Mouse (Mus musculus) stomach, embryonic 14.5 days (tissue): ENCODE results near the gene Klf9. TPM values are rescaled to one million over a fixed set of nuclear protein-coding genes. Genes with fewer than 3 reads are reported as not detected.

ENCODE experiments used
- ATAC-seq: fragments of 200-750 bp; cut with Nextera tagmentation; 2 replicates; pipeline ENCODE4 v1.8.0; 2017; ENCODE audit warnings: low read depth, moderate TSS enrichment; ENCODE audit not compliant: insufficient number of reproducible peaks, insufficient read depth, low FRiP score
- H3K27ac ChIP-seq: fragments of 300-500 bp; sonication (generic); 2 replicates; pipeline ENCODE4 v1.5.1; 2014; ENCODE audit warnings: mild to moderate bottlenecking, low read length, moderate library complexity, mixed read lengths
- H3K27me3 ChIP-seq: fragments of 300-500 bp; sonication (generic); 2 replicates; pipeline ENCODE4 v1.6.1; 2014; ENCODE audit warnings: low read length, control low read depth, mixed read lengths; ENCODE audit not compliant: control insufficient read depth, insufficient read depth
- H3K36me3 ChIP-seq: fragments of 300-500 bp; sonication (generic); 2 replicates; pipeline ENCODE4 v1.6.1; 2014; ENCODE audit warnings: mild to moderate bottlenecking, control low read depth, low read length, moderate library complexity, mixed read lengths; ENCODE audit not compliant: control insufficient read depth, insufficient read depth
- H3K4me1 ChIP-seq: fragments of 300-500 bp; sonication (generic); 2 replicates; pipeline ENCODE4 v1.6.1; 2014; ENCODE audit warnings: low read length, control low read depth, mixed read lengths; ENCODE audit not compliant: control insufficient read depth, insufficient read depth
- H3K4me2 ChIP-seq: fragments of 300-500 bp; sonication (generic); replicated peaks from 2 replicates; pipeline ENCODE4 v1.6.1; 2014; ENCODE audit warnings: low read depth, low read length, control low read depth
- H3K4me3 ChIP-seq: fragments of 300-500 bp; sonication (generic); 2 replicates; pipeline ENCODE4 v1.5.1; 2014; ENCODE audit warnings: low read depth, low read length, control low read depth
- H3K9ac ChIP-seq: fragments of 300-500 bp; sonication (generic); replicated peaks from 2 replicates; pipeline ENCODE4 v1.6.1; 2014; ENCODE audit warnings: low read depth, mild to moderate bottlenecking, control low read depth, low read length, moderate library complexity, mixed read lengths
- H3K9me3 ChIP-seq: fragments of 300-500 bp; sonication (generic); 2 replicates; pipeline ENCODE4 v1.6.1; 2016; ENCODE audit warnings: low read depth, low read length, control low read depth; ENCODE audit not compliant: control insufficient read depth
- WGBS: fragments of 180-500 bp; shearing (Covaris S2); extraction: QIAGEN DNeasy Blood & Tissue Kit; methylation state at CpG from one replicate; pipeline ENCODE4 v1.1.7; 2014; 5-methylcytosine and 5-hydroxymethylcytosine counted together
- polyA plus RNA-seq: library from polyadenylated mRNA; unstranded; fragments of >200 nt; fragmentation: Nextera tagmentation; extraction: Ambion mirVana; gene quantifications from 2 replicates; pipeline ENCODE4 v1.2.1, GENCODE M21; 2014

Klf9 gene
- polyA plus RNA-seq: 3.8 and 4.8 TPM in 2 replicates

- peaks cover 3% of the 10 kb centered on the region for H3K4me1 ChIP-seq
- H3K4me2 ChIP-seq: peak within 1 kb of the TSS; percentile 97
- H3K27ac ChIP-seq: peak within 1 kb of the TSS; percentile 82
- no peaks in the 10 kb centered on the region for H3K9me3 ChIP-seq
- H3K27me3 ChIP-seq: no peaks in the 10 kb centered on the region
- no peaks in the 10 kb centered on the region for H3K36me3 ChIP-seq
- peak within 1 kb of the TSS; percentile 53 for H3K9ac ChIP-seq
- peak; percentile 91 for ATAC-seq
- H3K4me3 ChIP-seq: peak within 1 kb of the TSS; percentile 64
- WGBS: under 1% methylated on average over 52 of the region's 52 CpGs
These were observed at the start of gene Klf9 for GRCm38 (mm10) chr19:23140689-23141317. TSS of gene Klf9 (plus strand) at chr19:23141226.

- Histone ChIP-seq H3K9ac (no peak overlapping the region), H3K9me3 (no peaks in the 10 kb centered on the region), H3K36me3 (no peaks in the 10 kb centered on the region), H3K4me3 (no peak overlapping the region), H3K4me2 (no peak overlapping the region), H3K27ac (no peak overlapping the region), H3K4me1 (no peaks in the 10 kb centered on the region), H3K27me3 (no peaks in the 10 kb centered on the region)
- no peak for ATAC-seq
- WGBS: 74% methylated on average over 4 of the region's 4 CpGs
These were observed 49.4 kb upstream of the Klf9 start for GRCm38 (mm10) chr19:23091586-23091985.

- Histone ChIP-seq H3K4me1 (no peaks in the 10 kb centered on the region), H3K4me2 (no peak overlapping the region), H3K9ac (no peak overlapping the region), H3K9me3 (no peaks in the 10 kb centered on the region), H3K4me3 (no peak overlapping the region), H3K27me3 (no peaks in the 10 kb centered on the region), H3K36me3 (no peaks in the 10 kb centered on the region), H3K27ac (no peak overlapping the region)
- ATAC-seq: no peak
- WGBS: 88% methylated on average over 5 of the region's 5 CpGs
These were observed 47.5 kb upstream of the Klf9 start for GRCm38 (mm10) chr19:23093548-23093947.

GRCm38 (mm10) chr19:23094906-23095305, 46.1 kb upstream of the Klf9 start:
- Histone ChIP-seq H3K4me2 (no peak overlapping the region), H3K9ac (no peak overlapping the region), H3K36me3 (no peaks in the 10 kb centered on the region), H3K4me1 (no peaks in the 10 kb centered on the region), H3K27ac (no peak overlapping the region), H3K9me3 (no peaks in the 10 kb centered on the region), H3K27me3 (no peaks in the 10 kb centered on the region), H3K4me3 (no peak overlapping the region)
- WGBS: 38% methylated on average over 3 of the region's 3 CpGs
- no peak for ATAC-seq

GRCm38 (mm10) chr19:23106859-23107258, 34.2 kb upstream of the Klf9 start:
- Histone ChIP-seq H3K4me1 (no peaks in the 10 kb centered on the region), H3K27me3 (no peaks in the 10 kb centered on the region), H3K27ac (no peak overlapping the region), H3K9ac (no peak overlapping the region), H3K4me3 (no peak overlapping the region), H3K9me3 (no peaks in the 10 kb centered on the region), H3K4me2 (no peak overlapping the region), H3K36me3 (no peaks in the 10 kb centered on the region)
- ATAC-seq: no peak
- 81% methylated on average over 5 of the region's 5 CpGs for WGBS

- Histone ChIP-seq H3K9ac (no peak overlapping the region), H3K36me3 (no peaks in the 10 kb centered on the region), H3K27me3 (no peaks in the 10 kb centered on the region), H3K4me2 (no peak overlapping the region), H3K27ac (no peak overlapping the region), H3K4me3 (no peak overlapping the region), H3K4me1 (no peaks in the 10 kb centered on the region), H3K9me3 (no peaks in the 10 kb centered on the region)
- 54% methylated on average over 2 of the region's 2 CpGs for WGBS
- ATAC-seq: no peak
These were observed 33.7 kb upstream of the Klf9 start for GRCm38 (mm10) chr19:23107335-23107734.

GRCm38 (mm10) chr19:23121875-23122274, 19.2 kb upstream of the Klf9 start:
- Histone ChIP-seq H3K4me1 (no peaks in the 10 kb centered on the region), H3K9ac (no peak overlapping the region), H3K27me3 (no peaks in the 10 kb centered on the region), H3K4me2 (no peak overlapping the region), H3K4me3 (no peak overlapping the region), H3K36me3 (no peaks in the 10 kb centered on the region), H3K27ac (no peak overlapping the region), H3K9me3 (no peaks in the 10 kb centered on the region)
- ATAC-seq: no peak; the same call in 1 of the 2 replicates
- WGBS: 13% methylated on average over 10 of the region's 10 CpGs

GRCm38 (mm10) chr19:23124023-23124550, 16.9 kb upstream of the Klf9 start:
- no peaks in the 10 kb centered on the region for H3K36me3 ChIP-seq
- 75% methylated on average over 7 of the region's 7 CpGs for WGBS
- no peaks in the 10 kb centered on the region for H3K27me3 ChIP-seq
- ATAC-seq: no peak
- no peak overlapping the region for H3K4me2 ChIP-seq
- no peak overlapping the region for H3K9ac ChIP-seq
- H3K4me1 ChIP-seq: no peaks in the 10 kb centered on the region
- no peak overlapping the region for H3K27ac ChIP-seq
- no peaks in the 10 kb centered on the region for H3K9me3 ChIP-seq
- no peak overlapping the region for H3K4me3 ChIP-seq
